Mouse (Mus musculus): Measurements from ENCODE around the gene Cnbd2. TPM values are rescaled to one million over a fixed set of nuclear protein-coding genes. Genes with fewer than 3 reads are reported as not detected.

The Cnbd2 gene
- total and polyA plus RNA-seq, 3 experiments = 1.0 to 3.6 (median 3.0) TPM

- H3K27ac ChIP-seq (ENCODE audit: insufficient read depth, low read depth) = no peak overlapping the region
- no peak overlapping the region for H3K9ac ChIP-seq (ENCODE audit: insufficient read depth, low read depth)
- H3K4me3 ChIP-seq (replicated peaks in 1 of 3; ENCODE audit: low read depth in 2 of 3, low read length in 2 of 3, poor library complexity in 1 of 3) = no peak overlapping the region
- in situ Hi-C loops (cut with MboI; ENCODE audit: low pct_ligation_motif_present, low pct_unique_long_range_greater_than_20kb, low sequenced_read_pairs) (no loop called here), dilution Hi-C loops (cut with MboI; ENCODE audit: extremely low pct_ligation_motif_present, extremely low pct_unique_long_range_greater_than_20kb, low sequenced_read_pairs) (no loop called here)
- H3K4me1 ChIP-seq (ENCODE audit: control insufficient read depth in 1 of 2, insufficient read depth in 2 of 2) = 0 out of 4 replicates have a peak, but pooled peaks cover 0 to 4% of the 10 kb centered on the region in 2 experiments
- H3K4me2 ChIP-seq (ENCODE audit: insufficient read depth, low read depth, poor library complexity, severe bottlenecking) = no peak overlapping the region
- no peaks in the 10 kb centered on the region for H3K9me3 ChIP-seq (replicated peaks; ENCODE audit: low read length)
- no peaks in the 10 kb centered on the region for H3K36me3 ChIP-seq (replicated peaks in 1 of 2; ENCODE audit: control insufficient read depth in 1 of 2, insufficient read depth in 1 of 2, low read length in 1 of 2)
- DNase-seq (ENCODE audit: extremely low read depth) = no peak
- TF ChIP-seq CTCF (conservative IDR thresholded peaks at IDR 0.05 in 1 of 2, IDR thresholded peaks at IDR 0.05 in 1 of 2; ENCODE audit: low read depth in 2 of 2, low read length in 2 of 2) (no peak), IRF4 (IDR thresholded peaks at IDR 0.05; ENCODE audit: low read depth, low read length) (no peak), PAX5 (IDR thresholded peaks at IDR 0.05; ENCODE audit: low read length) (no peak), USF1 (IDR thresholded peaks at IDR 0.05; ENCODE audit: low read depth, low read length) (no peak), ZKSCAN1 (IDR thresholded peaks at IDR 0.05; ENCODE audit: borderline replicate concordance, low read depth, low read length) (no peak), GABPA (IDR thresholded peaks at IDR 0.05; ENCODE audit: insufficient replicate concordance, low read depth, low read length) (no peak)
- H3K27me3 ChIP-seq (replicated peaks) = no peaks in the 10 kb centered on the region
- H3K79me2 ChIP-seq (replicated peaks; ENCODE audit: control insufficient read depth, extremely low read depth, insufficient read depth, poor library complexity, severe bottlenecking) = no peaks in the 10 kb centered on the region
These were observed 56.4 kb downstream of the Cnbd2 start for GRCm38 (mm10) chr2:156368465-156368864.

GRCm38 (mm10) chr2:156370896-156371295 is 58.8 kb downstream of the Cnbd2 start:
- no peak for TF ChIP-seq TBP (conservative IDR thresholded peaks at IDR 0.05; ENCODE audit: low read depth, low read length)
- TF ChIP-seq IRF4 (IDR thresholded peaks at IDR 0.05; ENCODE audit: low read depth, low read length) = no peak
- TF ChIP-seq CTCF (conservative IDR thresholded peaks at IDR 0.05 in 1 of 2, IDR thresholded peaks at IDR 0.05 in 1 of 2; ENCODE audit: low read depth in 2 of 2, low read length in 2 of 2) = no peak
- no peak for TF ChIP-seq ZNF384 (IDR thresholded peaks at IDR 0.05; ENCODE audit: low read depth, low read length)
- no peak for TF ChIP-seq ZKSCAN1 (IDR thresholded peaks at IDR 0.05; ENCODE audit: borderline replicate concordance, low read depth, low read length)
- TF ChIP-seq HCFC1 (IDR thresholded peaks at IDR 0.05; ENCODE audit: low read depth, low read length) = no peak
- TF ChIP-seq JUN (IDR thresholded peaks at IDR 0.05; ENCODE audit: insufficient read depth, low read depth, low read length) = no peak
- TF ChIP-seq JUND (conservative IDR thresholded peaks at IDR 0.05; ENCODE audit: low read depth, low read length) = no peak
- TF ChIP-seq USF1 (IDR thresholded peaks at IDR 0.05; ENCODE audit: low read depth, low read length) = no peak
- no peak for TF ChIP-seq MEF2A (IDR thresholded peaks at IDR 0.05; ENCODE audit: borderline replicate concordance, low read depth, low read length)
- TF ChIP-seq POLR2AphosphoS2 (IDR thresholded peaks at IDR 0.05; ENCODE audit: low read depth, low read length) = no peak
- no peak for TF ChIP-seq PAX5 (IDR thresholded peaks at IDR 0.05; ENCODE audit: low read length)
- TF ChIP-seq BHLHE40 (IDR thresholded peaks at IDR 0.05; ENCODE audit: low read depth, low read length) = no peak
- no peak for TF ChIP-seq SIN3A (IDR thresholded peaks at IDR 0.05; ENCODE audit: low read length)
- no peak for TF ChIP-seq UBTF (IDR thresholded peaks at IDR 0.05; ENCODE audit: low read depth, low read length)
- no peak for TF ChIP-seq MYC (IDR thresholded peaks at IDR 0.05; ENCODE audit: low read depth, low read length)
- TF ChIP-seq KAT2A (IDR thresholded peaks at IDR 0.05; ENCODE audit: insufficient replicate concordance, low read length) = no peak
- in situ Hi-C loops (cut with MboI; ENCODE audit: low pct_ligation_motif_present, low pct_unique_long_range_greater_than_20kb, low sequenced_read_pairs) = no loop called here
- no peaks in the 10 kb centered on the region for H3K36me3 ChIP-seq (replicated peaks in 1 of 2; ENCODE audit: control insufficient read depth in 1 of 2, insufficient read depth in 1 of 2, low read length in 1 of 2)
- no peaks in the 10 kb centered on the region for H3K9me3 ChIP-seq (replicated peaks; ENCODE audit: low read length)
- H3K27ac ChIP-seq (ENCODE audit: insufficient read depth, low read depth) = no peak overlapping the region
- no peaks in the 10 kb centered on the region for H3K79me2 ChIP-seq (replicated peaks; ENCODE audit: control insufficient read depth, extremely low read depth, insufficient read depth, poor library complexity, severe bottlenecking)
- no peak overlapping the region for H3K9ac ChIP-seq (ENCODE audit: insufficient read depth, low read depth)
- H3K4me1 ChIP-seq (ENCODE audit: control insufficient read depth in 1 of 2, insufficient read depth in 2 of 2) = 0 out of 4 replicates have a peak, but pooled peaks cover 0 to 4% of the 10 kb centered on the region in 2 experiments
- H3K27me3 ChIP-seq (replicated peaks) = no peaks in the 10 kb centered on the region
- no peak overlapping the region for H3K4me2 ChIP-seq (ENCODE audit: insufficient read depth, low read depth, poor library complexity, severe bottlenecking)
- dilution Hi-C loops (cut with MboI; ENCODE audit: extremely low pct_ligation_motif_present, extremely low pct_unique_long_range_greater_than_20kb, low sequenced_read_pairs) = no loop called here
- no peak for DNase-seq (ENCODE audit: extremely low read depth)
- H3K4me3 ChIP-seq (replicated peaks in 1 of 3; ENCODE audit: low read depth in 2 of 3, low read length in 2 of 3, poor library complexity in 1 of 3) = no peak overlapping the region
